Mouse (Mus musculus): Measurements from ENCODE around the gene Atg10.

GRCm38 (mm10) chr13:91224438-91224814, 658 bp upstream of the Atg10 start:
- TF ChIP-seq CTCF (conservative IDR thresholded peaks at IDR 0.05; ENCODE audit: low read length): no peak
- TF ChIP-seq POU5F1 (IDR thresholded peaks at IDR 0.05; ENCODE audit: borderline replicate concordance, low read length): no peak

Measured in E14TG2a.4 (cell line).